Mouse (Mus musculus): ENCODE measurements around the gene Hpcal1. TPM values are rescaled to one million over a fixed set of nuclear protein-coding genes. Genes with fewer than 3 reads are reported as not detected.
"Not testable (repeated sequence)": the region's sequence is repeated elsewhere in the genome, so short reads cannot be mapped to it uniquely, and the experiment has no call there.

The Hpcal1 gene
- polyA plus RNA-seq, 1 experiment: 36.1 TPM

DNA sequence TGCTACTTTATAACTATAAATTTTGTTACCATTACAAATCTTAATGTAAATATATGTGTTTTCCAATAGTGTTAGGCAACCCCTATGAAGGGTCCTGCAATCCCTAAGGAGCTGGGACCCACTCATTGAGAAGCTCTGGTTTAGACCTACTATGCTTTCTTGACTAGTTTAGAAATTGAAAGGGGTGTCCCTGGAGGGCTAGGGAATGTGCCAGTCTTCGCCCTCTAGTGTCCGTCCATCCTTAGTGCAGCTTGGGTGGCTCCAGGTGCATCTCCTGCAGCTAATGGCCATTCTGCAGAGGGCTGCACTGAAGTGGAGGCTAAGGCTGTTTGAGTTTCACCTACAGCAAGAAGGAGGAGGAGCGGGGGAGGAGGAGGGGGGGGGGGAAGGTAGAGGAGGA, 87.7 kb downstream of the Hpcal1 start:
- no peak overlapping the region for H3K4me3 ChIP-seq (replicated peaks; ENCODE audit: control insufficient read depth, low read depth, low read length)
- no peaks in the 10 kb centered on the region; the same call in 1 of the 2 replicates for H3K4me1 ChIP-seq (ENCODE audit: control insufficient read depth, insufficient read depth, low read length)
- peak; percentile 70 for TF ChIP-seq CTCF (IDR thresholded peaks at IDR 0.05; ENCODE audit: control insufficient read depth, insufficient read depth, low read length)
- no peak for TF ChIP-seq POLR2A (IDR thresholded peaks at IDR 0.05; ENCODE audit: borderline replicate concordance, control insufficient read depth, low read depth, low read length)
- WGBS: 37% methylated on average over 3 of the region's 3 CpGs
- no peak overlapping the region for H3K27ac ChIP-seq (ENCODE audit: control insufficient read depth, insufficient read depth, low read depth, low read length, poor library complexity)

DNA sequence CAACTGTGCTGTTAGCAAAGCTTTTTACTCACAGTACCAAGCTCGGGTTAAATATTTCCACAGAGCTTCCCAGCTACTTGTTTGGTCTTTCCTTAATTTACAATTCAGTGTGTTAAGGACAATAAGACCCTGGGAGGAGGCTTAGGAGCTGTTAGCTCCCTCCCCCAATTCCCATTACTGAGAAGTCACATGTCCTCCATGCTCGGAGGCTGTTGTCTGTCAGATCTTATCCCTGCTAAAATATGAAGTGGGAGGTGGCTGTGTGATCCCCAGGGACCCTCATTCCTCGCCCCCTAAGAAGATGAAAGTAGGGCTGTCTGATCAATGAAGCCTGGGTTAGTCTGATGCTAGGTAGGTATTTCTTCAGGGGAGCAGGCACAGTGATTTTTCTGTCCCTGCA, 88.4 kb downstream of the Hpcal1 start:
- WGBS: 77% methylated on average over 3 of the region's 3 CpGs
- TF ChIP-seq POLR2A (IDR thresholded peaks at IDR 0.05; ENCODE audit: borderline replicate concordance, control insufficient read depth, low read depth, low read length) (no peak), CTCF (IDR thresholded peaks at IDR 0.05; ENCODE audit: control insufficient read depth, insufficient read depth, low read length) (no peak)
- Histone ChIP-seq H3K4me1 (ENCODE audit: control insufficient read depth, insufficient read depth, low read length) (no peaks in the 10 kb centered on the region; the same call in 1 of the 2 replicates), H3K27ac (ENCODE audit: control insufficient read depth, insufficient read depth, low read depth, low read length, poor library complexity) (no peak overlapping the region), H3K4me3 (replicated peaks; ENCODE audit: control insufficient read depth, low read depth, low read length) (no peak overlapping the region)

DNA sequence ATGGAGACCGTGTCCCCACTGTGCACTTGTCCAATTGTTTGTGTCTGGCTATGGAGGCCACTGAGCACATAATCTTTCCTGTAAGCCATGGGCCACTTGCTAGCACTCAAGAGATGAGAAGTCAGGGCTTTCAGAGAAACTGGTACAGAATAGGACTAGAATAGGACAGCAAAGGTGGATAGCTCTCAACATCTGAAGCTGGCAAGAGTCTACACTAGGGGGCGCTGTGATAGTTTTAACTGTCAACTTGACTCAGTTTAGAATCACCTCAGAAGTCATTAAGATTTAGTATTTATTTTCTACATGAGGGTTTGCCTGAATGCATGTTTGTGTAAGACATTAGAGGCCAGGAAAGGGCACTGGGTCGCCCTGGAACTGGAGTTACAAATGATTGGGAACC, 98.8 kb downstream of the Hpcal1 start:
- no peak overlapping the region for H3K4me3 ChIP-seq (replicated peaks; ENCODE audit: control insufficient read depth, low read depth, low read length)
- 74% methylated on average over 3 of the region's 3 CpGs for WGBS
- no peak overlapping the region for H3K27ac ChIP-seq (ENCODE audit: control insufficient read depth, insufficient read depth, low read depth, low read length, poor library complexity)
- H3K4me1 ChIP-seq (ENCODE audit: control insufficient read depth, insufficient read depth, low read length): no peaks in the 10 kb centered on the region
- TF ChIP-seq CTCF (IDR thresholded peaks at IDR 0.05; ENCODE audit: control insufficient read depth, insufficient read depth, low read length): no peak
- TF ChIP-seq POLR2A (IDR thresholded peaks at IDR 0.05; ENCODE audit: borderline replicate concordance, control insufficient read depth, low read depth, low read length): no peak

DNA sequence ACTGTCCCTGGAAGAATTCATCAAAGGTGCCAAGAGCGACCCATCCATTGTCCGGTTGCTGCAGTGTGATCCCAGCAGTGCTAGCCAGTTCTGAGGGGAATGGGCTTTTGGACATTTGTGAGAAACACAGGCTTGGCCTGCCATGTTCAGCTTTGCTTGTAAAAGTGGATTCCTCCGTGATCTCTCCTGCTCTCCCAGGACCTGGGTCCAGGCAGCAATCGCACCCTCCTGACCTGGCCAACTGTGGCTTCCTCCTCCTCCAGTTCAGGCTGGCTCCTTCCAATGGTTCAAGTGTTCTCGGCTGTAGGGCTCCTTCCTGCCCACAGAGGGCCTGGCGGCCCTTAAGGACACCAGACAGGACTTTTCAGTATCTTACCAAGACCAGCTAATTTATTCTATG, 100.5 kb downstream of the Hpcal1 start:
- no peak overlapping the region for H3K4me3 ChIP-seq (replicated peaks; ENCODE audit: control insufficient read depth, low read depth, low read length)
- H3K4me1 ChIP-seq (ENCODE audit: control insufficient read depth, insufficient read depth, low read length): no peaks in the 10 kb centered on the region
- no peak for TF ChIP-seq CTCF (IDR thresholded peaks at IDR 0.05; ENCODE audit: control insufficient read depth, insufficient read depth, low read length)
- no peak for TF ChIP-seq POLR2A (IDR thresholded peaks at IDR 0.05; ENCODE audit: borderline replicate concordance, control insufficient read depth, low read depth, low read length)
- 86% methylated on average over 6 of the region's 6 CpGs for WGBS
- H3K27ac ChIP-seq (ENCODE audit: control insufficient read depth, insufficient read depth, low read depth, low read length, poor library complexity): no peak overlapping the region

DNA sequence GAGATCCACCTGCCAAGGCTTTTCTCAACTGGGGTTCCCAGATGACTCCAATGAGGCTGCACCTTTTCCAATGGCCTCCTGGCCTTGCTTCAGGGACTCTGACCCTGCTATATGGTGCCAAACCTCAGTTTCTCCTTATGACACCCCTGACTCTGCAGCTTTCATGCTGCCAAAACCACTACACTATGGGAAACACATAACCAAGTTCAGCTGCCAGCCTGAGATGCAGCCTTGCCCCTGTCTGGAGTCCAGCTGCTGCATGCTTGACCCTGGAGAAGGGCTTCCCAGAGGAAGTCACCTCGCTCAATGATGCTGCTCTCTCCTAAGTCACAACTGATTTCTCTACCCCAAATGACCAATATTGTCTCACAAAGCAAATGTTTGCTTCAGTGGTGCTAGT, 102.1 kb downstream of the Hpcal1 start:
- TF ChIP-seq POLR2A (IDR thresholded peaks at IDR 0.05; ENCODE audit: borderline replicate concordance, control insufficient read depth, low read depth, low read length): no peak
- TF ChIP-seq CTCF (IDR thresholded peaks at IDR 0.05; ENCODE audit: control insufficient read depth, insufficient read depth, low read length): no peak
- H3K4me1 ChIP-seq (ENCODE audit: control insufficient read depth, insufficient read depth, low read length): no peaks in the 10 kb centered on the region
- no peak overlapping the region for H3K4me3 ChIP-seq (replicated peaks; ENCODE audit: control insufficient read depth, low read depth, low read length)
- WGBS: 68% methylated on average over 1 of the region's 1 CpGs
- H3K27ac ChIP-seq (ENCODE audit: control insufficient read depth, insufficient read depth, low read depth, low read length, poor library complexity): no peak overlapping the region

DNA sequence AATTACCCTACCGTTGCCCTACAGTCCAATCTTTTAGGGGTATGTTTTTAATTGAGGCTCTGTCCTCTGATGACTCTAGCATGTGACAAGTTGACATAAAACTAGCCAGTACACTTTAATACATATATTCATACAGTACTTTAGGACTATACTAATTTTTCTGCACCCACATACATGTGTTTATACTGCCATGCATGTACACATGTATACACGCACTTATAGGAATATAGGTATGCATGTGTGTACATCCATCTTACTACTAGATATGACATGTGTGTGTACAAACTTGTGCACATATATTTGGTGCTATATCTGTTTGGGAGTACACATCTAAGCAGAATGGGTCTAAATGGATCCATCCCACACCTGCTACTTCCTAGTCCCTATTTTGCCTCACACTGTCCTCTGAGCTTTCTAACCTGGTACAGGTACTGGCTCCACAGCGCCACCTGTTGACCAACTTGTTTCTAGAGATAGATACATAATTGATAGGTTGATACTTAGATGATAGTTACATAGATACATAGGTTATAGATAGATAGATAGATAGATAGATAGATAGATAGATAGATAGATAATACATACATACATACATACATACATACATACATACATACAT, 105.1 kb downstream of the Hpcal1 start:
- Histone ChIP-seq H3K27ac (ENCODE audit: control insufficient read depth, insufficient read depth, low read depth, low read length, poor library complexity) (no peak overlapping the region), H3K4me3 (replicated peaks; ENCODE audit: control insufficient read depth, low read depth, low read length) (no peak overlapping the region), H3K4me1 (ENCODE audit: control insufficient read depth, insufficient read depth, low read length) (no peaks in the 10 kb centered on the region)
- TF ChIP-seq CTCF (IDR thresholded peaks at IDR 0.05; ENCODE audit: control insufficient read depth, insufficient read depth, low read length) (peak; percentile 54; the same call in 1 of the 2 replicates), POLR2A (IDR thresholded peaks at IDR 0.05; ENCODE audit: borderline replicate concordance, control insufficient read depth, low read depth, low read length) (no peak)
- 62% methylated on average over 3 of the region's 3 CpGs for WGBS

DNA sequence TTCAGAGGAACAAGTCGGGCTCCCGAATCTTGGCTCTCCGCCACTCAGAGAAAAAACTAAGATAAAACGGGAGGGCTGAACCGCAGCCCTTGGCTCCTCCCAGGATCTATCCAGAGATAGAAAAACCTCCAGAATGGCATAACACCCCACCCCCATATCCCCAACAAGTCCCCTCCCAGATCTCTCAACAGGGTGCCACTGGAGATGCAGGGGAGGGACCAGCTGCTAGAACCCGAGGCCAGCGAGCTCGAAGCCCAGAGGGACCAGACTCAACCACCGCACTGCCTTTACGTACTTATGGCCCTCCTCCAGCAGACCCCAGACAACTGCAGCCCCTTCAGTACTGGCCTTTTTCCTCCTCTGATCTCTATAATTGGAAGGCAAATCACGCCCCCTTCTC, 107.6 kb downstream of the Hpcal1 start:
- H3K4me1 ChIP-seq (ENCODE audit: control insufficient read depth, insufficient read depth, low read length); H3K27ac ChIP-seq (ENCODE audit: control insufficient read depth, insufficient read depth, low read depth, low read length, poor library complexity); H3K4me3 ChIP-seq (replicated peaks; ENCODE audit: control insufficient read depth, low read depth, low read length): not testable (repeated sequence)
- 80% methylated on average over 11 of the region's 11 CpGs for WGBS

DNA sequence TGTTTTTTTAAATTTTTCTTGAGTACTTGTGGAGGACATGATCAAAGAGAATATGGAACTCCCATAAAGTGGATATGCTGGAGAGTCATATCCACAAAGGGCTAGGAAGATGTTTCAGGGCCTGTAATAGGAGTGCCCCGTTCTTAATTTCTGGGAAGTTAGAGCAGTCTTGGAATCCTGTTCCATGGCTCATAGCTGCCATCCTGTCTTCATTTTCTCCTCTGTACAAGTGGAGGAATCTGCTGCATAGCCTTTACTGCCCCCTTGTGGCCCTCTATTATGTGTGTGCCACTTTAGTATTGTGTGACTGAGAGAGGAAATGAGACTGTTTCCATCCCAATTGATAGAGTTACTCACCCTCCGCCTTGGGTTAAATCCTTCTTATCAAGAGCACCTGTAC, 117.9 kb downstream of the Hpcal1 start:
- H3K4me1 ChIP-seq (ENCODE audit: control insufficient read depth, insufficient read depth, low read length): no peaks in the 10 kb centered on the region
- H3K4me3 ChIP-seq (replicated peaks; ENCODE audit: control insufficient read depth, low read depth, low read length): no peak overlapping the region
- TF ChIP-seq CTCF (IDR thresholded peaks at IDR 0.05; ENCODE audit: control insufficient read depth, insufficient read depth, low read length) (0 out of 2 replicates have a peak, but pooled peaks have one; percentile 7), POLR2A (IDR thresholded peaks at IDR 0.05; ENCODE audit: borderline replicate concordance, control insufficient read depth, low read depth, low read length) (no peak)
- WGBS: 16% methylated on average over 2 of the region's 2 CpGs
- no peak overlapping the region for H3K27ac ChIP-seq (ENCODE audit: control insufficient read depth, insufficient read depth, low read depth, low read length, poor library complexity)

DNA sequence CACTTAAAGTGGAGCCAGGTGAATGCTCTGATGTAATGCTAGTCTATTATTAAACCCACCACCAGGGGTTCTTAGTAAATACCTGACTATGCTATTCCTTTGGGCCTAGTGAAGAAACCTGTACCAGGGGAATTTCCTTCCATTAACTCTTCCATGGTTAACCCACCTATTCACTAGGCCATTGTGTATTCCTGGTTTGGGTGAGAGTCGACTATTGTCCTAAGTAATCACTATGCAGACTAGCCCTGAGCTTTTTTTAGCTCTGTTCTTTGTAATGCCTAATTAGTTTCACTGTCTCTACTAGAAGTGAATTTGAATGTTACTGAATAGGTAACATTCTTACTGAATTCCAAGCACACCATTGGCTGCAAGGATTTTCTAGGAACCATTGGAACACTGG, 144.6 kb downstream of the Hpcal1 start:
- H3K27ac ChIP-seq (ENCODE audit: control insufficient read depth, insufficient read depth, low read depth, low read length, poor library complexity); H3K4me3 ChIP-seq (replicated peaks; ENCODE audit: control insufficient read depth, low read depth, low read length); H3K4me1 ChIP-seq (ENCODE audit: control insufficient read depth, insufficient read depth, low read length): not testable (repeated sequence)
- WGBS: 85% methylated on average over 1 of the region's 1 CpGs

Other genes with a start within 250 kb of the Hpcal1 start
- gene Odc1, start 146.1 kb upstream of the Hpcal1 start, polyA plus RNA-seq (2011; ENCODE audit: insufficient read depth, insufficient read length, low replicate concordance, missing spikeins): 585 and 642 TPM in 2 replicates

All from bone marrow, adult 2 months (tissue).